Mouse (Mus musculus) limb, embryonic 11.5 days (tissue): ENCODE measurements at regions not wholly inside any gene's neighbourhood (a gene's known extent, or its start where the extent isn't known, plus 50 kb on each side); places are given as distances from the start of the nearest gene placed in this dataset.

ENCODE experiments used
- ATAC-seq: fragments of 200-750 bp; cut with Nextera tagmentation; 2 replicates; pipeline ENCODE4 v1.8.0; 2017; ENCODE audit warnings: low read depth; ENCODE audit not compliant: insufficient number of reproducible peaks, low FRiP score, low TSS enrichment
- DNase-seq: peaks from one replicate; pipeline ENCODE4 v3.0.0-alpha.2; 2015; ENCODE audit warnings: low spot score
- H3K27ac ChIP-seq: fragments of 300-500 bp; sonication (generic); replicated peaks from 2 replicates; pipeline ENCODE4 v1.5.1; 2014; ENCODE audit warnings: low read depth, mild to moderate bottlenecking, low read length
- H3K27me3 ChIP-seq: fragments of 300-500 bp; sonication (generic); 2 replicates; pipeline ENCODE4 v1.6.1; 2014; ENCODE audit warnings: mild to moderate bottlenecking, low read length, mixed read lengths; ENCODE audit not compliant: control insufficient read depth, insufficient read depth
- H3K36me3 ChIP-seq: fragments of 300-500 bp; sonication (generic); 2 replicates; pipeline ENCODE4 v1.6.1; 2014; ENCODE audit warnings: mild to moderate bottlenecking, low read length, moderate library complexity, mixed read lengths; ENCODE audit not compliant: control insufficient read depth, insufficient read depth
- H3K4me1 ChIP-seq: fragments of 300-500 bp; sonication (generic); 2 replicates; pipeline ENCODE4 v1.6.1; 2014; ENCODE audit warnings: low read length, mixed read lengths; ENCODE audit not compliant: control insufficient read depth, insufficient read depth
- H3K4me2 ChIP-seq: fragments of 300-500 bp; sonication (generic); 2 replicates; pipeline ENCODE4 v1.6.1; 2014; ENCODE audit warnings: low read depth, mild to moderate bottlenecking, moderate library complexity; ENCODE audit not compliant: severe bottlenecking
- H3K4me3 ChIP-seq: fragments of 300-500 bp; sonication (generic); 2 replicates; pipeline ENCODE4 v1.5.1; 2014; ENCODE audit warnings: low read depth, low read length
- H3K9ac ChIP-seq: fragments of 300-500 bp; sonication (generic); 2 replicates; pipeline ENCODE4 v1.6.1; 2014; ENCODE audit warnings: mild to moderate bottlenecking, low read length
- H3K9me3 ChIP-seq: fragments of 300-500 bp; sonication (generic); 2 replicates; pipeline ENCODE4 v1.6.1; 2016; ENCODE audit warnings: low read length; ENCODE audit not compliant: control insufficient read depth
- WGBS: fragments of 180-500 bp; shearing (Covaris S2); extraction: QIAGEN DNeasy Blood & Tissue Kit; methylation state at CpG from one replicate; pipeline ENCODE4 v1.1.7; 2014; 5-methylcytosine and 5-hydroxymethylcytosine counted together

GRCm38 (mm10) chr16:87295727-87296126 is 58.3 kb upstream of the N6amt1 start:
- no peak overlapping the region for H3K9ac ChIP-seq
- ATAC-seq (no peak), DNase-seq (no peak)
- no peak overlapping the region for H3K27ac ChIP-seq
- WGBS, result 90% methylated on average over 5 of the region's 5 CpGs
- no peaks in the 10 kb centered on the region for H3K36me3 ChIP-seq
- H3K9me3 ChIP-seq, result no peaks in the 10 kb centered on the region
- H3K27me3 ChIP-seq, result no peaks in the 10 kb centered on the region
- H3K4me3 ChIP-seq, result no peak overlapping the region
- H3K4me2 ChIP-seq, result no peak overlapping the region
- no peaks in the 10 kb centered on the region for H3K4me1 ChIP-seq

GRCm38 (mm10) chr16:87292826-87293225 is 61.2 kb upstream of the N6amt1 start:
- Histone ChIP-seq H3K36me3 (no peaks in the 10 kb centered on the region), H3K27me3 (no peaks in the 10 kb centered on the region), H3K4me3 (no peak overlapping the region), H3K4me1 (no peaks in the 10 kb centered on the region), H3K9me3 (no peaks in the 10 kb centered on the region), H3K9ac (no peak overlapping the region), H3K4me2 (no peak overlapping the region), H3K27ac (no peak overlapping the region)
- no peak for ATAC-seq
- WGBS, result 91% methylated on average over 1 of the region's 1 CpGs
- no peak for DNase-seq

- H3K9ac ChIP-seq, result no peak overlapping the region
- no peaks in the 10 kb centered on the region for H3K36me3 ChIP-seq
- no peaks in the 10 kb centered on the region for H3K27me3 ChIP-seq
- 90% methylated on average over 2 of the region's 2 CpGs for WGBS
- no peak overlapping the region for H3K4me3 ChIP-seq
- no peak overlapping the region for H3K27ac ChIP-seq
- no peaks in the 10 kb centered on the region for H3K9me3 ChIP-seq
- ATAC-seq, result no peak
- DNase-seq, result no peak
- no peaks in the 10 kb centered on the region for H3K4me1 ChIP-seq
- H3K4me2 ChIP-seq, result no peak overlapping the region
These were observed 62.3 kb upstream of the N6amt1 start for GRCm38 (mm10) chr16:87291716-87292115.

- Histone ChIP-seq H3K36me3 (no peaks in the 10 kb centered on the region), H3K4me2 (no peak overlapping the region), H3K27me3 (no peaks in the 10 kb centered on the region), H3K4me1 (no peaks in the 10 kb centered on the region), H3K27ac (no peak overlapping the region), H3K4me3 (no peak overlapping the region), H3K9me3 (no peaks in the 10 kb centered on the region), H3K9ac (no peak overlapping the region)
- ATAC-seq (no peak), DNase-seq (no peak)
- 41% methylated on average over 2 of the region's 2 CpGs for WGBS
These were observed 68.3 kb upstream of the N6amt1 start for GRCm38 (mm10) chr16:87285639-87286038.

GRCm38 (mm10) chr16:87284835-87285510 is 69.0 kb upstream of the N6amt1 start:
- Histone ChIP-seq H3K4me3 (no peak overlapping the region), H3K4me1 (no peaks in the 10 kb centered on the region), H3K9ac (no peak overlapping the region), H3K4me2 (no peak overlapping the region), H3K27me3 (no peaks in the 10 kb centered on the region), H3K36me3 (no peaks in the 10 kb centered on the region), H3K27ac (no peak overlapping the region), H3K9me3 (no peaks in the 10 kb centered on the region)
- 57% methylated on average over 7 of the region's 7 CpGs for WGBS
- no peak for ATAC-seq
- DNase-seq, result no peak

- DNase-seq (no peak), ATAC-seq (no peak)
- no peaks in the 10 kb centered on the region for H3K4me1 ChIP-seq
- H3K9ac ChIP-seq, result no peak overlapping the region
- no peak overlapping the region for H3K27ac ChIP-seq
- H3K36me3 ChIP-seq, result no peaks in the 10 kb centered on the region
- no peaks in the 10 kb centered on the region for H3K9me3 ChIP-seq
- no peak overlapping the region for H3K4me3 ChIP-seq
- WGBS, result 88% methylated on average over 1 of the region's 1 CpGs
- no peak overlapping the region for H3K4me2 ChIP-seq
- H3K27me3 ChIP-seq, result no peaks in the 10 kb centered on the region
These were observed 75.5 kb upstream of the N6amt1 start for GRCm38 (mm10) chr16:87278518-87278917.

GRCm38 (mm10) chr16:87272363-87272762 is 81.6 kb upstream of the N6amt1 start:
- Histone ChIP-seq H3K4me2 (no peak overlapping the region), H3K27ac (no peak overlapping the region), H3K9ac (no peak overlapping the region), H3K9me3 (no peaks in the 10 kb centered on the region), H3K36me3 (no peaks in the 10 kb centered on the region), H3K4me1 (no peaks in the 10 kb centered on the region), H3K4me3 (no peak overlapping the region), H3K27me3 (no peaks in the 10 kb centered on the region)
- ATAC-seq (no peak), DNase-seq (no peak)
- 97% methylated on average over 5 of the region's 5 CpGs for WGBS

GRCm38 (mm10) chr16:87267954-87268804 is 85.8 kb upstream of the N6amt1 start:
- H3K4me2 ChIP-seq, result no peak overlapping the region
- no peaks in the 10 kb centered on the region for H3K4me1 ChIP-seq
- DNase-seq, result no peak
- no peak overlapping the region for H3K4me3 ChIP-seq
- H3K27ac ChIP-seq, result no peak overlapping the region
- no peak overlapping the region for H3K9ac ChIP-seq
- no peaks in the 10 kb centered on the region for H3K27me3 ChIP-seq
- WGBS, result 84% methylated on average over 9 of the region's 9 CpGs
- H3K36me3 ChIP-seq, result no peaks in the 10 kb centered on the region
- no peaks in the 10 kb centered on the region for H3K9me3 ChIP-seq
- no peak for ATAC-seq
